Mouse (Mus musculus) retina, adult 2 months (tissue): Measurements from ENCODE around the gene St3gal2.
"Not testable (repeated sequence)": the region's sequence is repeated elsewhere in the genome, so short reads cannot be mapped to it uniquely, and the experiment has no call there.

ENCODE experiments used
- DNase-seq: peaks from one replicate; pipeline ENCODE4 v3.0.0-alpha.2; 2012; ENCODE audit warnings: low read depth, low spot score

Gene St3gal2

GRCm38 (mm10) chr8:110990017-110990416 lies 70.3 kb downstream of the St3gal2 start:
- DNase-seq: no peak

- no peak for DNase-seq
These were observed 77.1 kb downstream of the St3gal2 start for GRCm38 (mm10) chr8:110996641-110997430.

- peak; percentile 84 for DNase-seq
These were observed 78.1 kb downstream of the St3gal2 start, which contains the start of gene Ddx19a for GRCm38 (mm10) chr8:110997547-110998531. Gene Ddx19a, minus strand, starts transcription at chr8:110997800.

GRCm38 (mm10) chr8:111010230-111010991 lies 90.7 kb downstream of the St3gal2 start:
- not testable (repeated sequence) for DNase-seq
